Comparison of ENCODE assay signal across 8 mouse cellular contexts in genomic region chr9:81635109-81635508, GRCm38 (mm10). TPM values are rescaled to one million over a fixed set of nuclear protein-coding genes. Genes with fewer than 3 reads are reported as not detected.
A peak's percentile ranks its signal among the peaks of the same experiment; 100 is the strongest.
DNase-seq lines count a peak whose midpoint lies in the region; ATAC-seq and TF ChIP-seq lines count a peak whose summit lies in the region.

No protein-coding gene starts in this region.

- CTCF ChIA-PET in Patski (lab: Charles Lee): interaction anchor here (0.7 to 1.2 kb wide), 2 partner anchors 8 to 227 kb away, joined by 3 read pairs; no protein-coding TSS in a partner anchor

- no peaks in the 10 kb centered on the region; the same call in 1 of the 2 replicates for H3K4me1 ChIP-seq in heart, embryonic 11.5 days (ENCODE audit: control insufficient read depth, insufficient read depth, low read length)
- H3K4me1 ChIP-seq in forebrain, embryonic 16.5 days (replicated peaks; ENCODE audit: control insufficient read depth, insufficient read depth, low read length): peaks cover 17% of the 10 kb centered on the region
- peaks cover 20% of the 10 kb centered on the region; the same call in 1 of the 2 replicates for H3K4me1 ChIP-seq in midbrain, embryonic 12.5 days

- no peak overlapping the region for H3K4me3 ChIP-seq in heart, embryonic 11.5 days (ENCODE audit: low read depth, low read length)
- H3K4me3 ChIP-seq in forebrain, embryonic 16.5 days (replicated peaks; ENCODE audit: low read length): no peak overlapping the region
- H3K4me3 ChIP-seq in midbrain, embryonic 12.5 days: no peak overlapping the region

- no peak for DNase-seq in heart, postnatal 25 days (ENCODE audit: low spot score)
- DNase-seq in Patski (ENCODE audit: low read depth, low spot score): no peak
- peak; percentile 46 for DNase-seq in kidney, adult 9 months
- no peak for DNase-seq in thymus, postnatal 36 days
- no peak for DNase-seq in spleen, adult 12 weeks (ENCODE audit: low spot score)

- H3K36me3 ChIP-seq in heart, embryonic 11.5 days (ENCODE audit: control insufficient read depth, insufficient read depth, low read length): no peaks in the 10 kb centered on the region
- no peaks in the 10 kb centered on the region for H3K36me3 ChIP-seq in forebrain, embryonic 16.5 days (ENCODE audit: control insufficient read depth, insufficient read depth)
- no peaks in the 10 kb centered on the region for H3K36me3 ChIP-seq in midbrain, embryonic 12.5 days

- intact Hi-C loops in heart, postnatal 25 days (cut with DNase I): no loop called here

- peak overlapping the region; percentile 99 for H3K4me2 ChIP-seq in heart, embryonic 11.5 days
- H3K4me2 ChIP-seq in forebrain, embryonic 16.5 days (ENCODE audit: low read length): peak overlapping the region; percentile 5; the same call in 1 of the 2 replicates
- H3K4me2 ChIP-seq in midbrain, embryonic 12.5 days (replicated peaks): peak overlapping the region; percentile 9

- POLR2A ChIA-PET in Patski (lab: Charles Lee): no interaction called here

- no peak overlapping the region for H3K27ac ChIP-seq in heart, embryonic 11.5 days (ENCODE audit: low read depth, low read length)
- no peak overlapping the region for H3K27ac ChIP-seq in forebrain, embryonic 16.5 days (ENCODE audit: low read length)
- H3K27ac ChIP-seq in midbrain, embryonic 12.5 days (replicated peaks): no peak overlapping the region

- peak; percentile 56 for TF ChIP-seq CTCF in Patski (IDR thresholded peaks at IDR 0.05)

- no peaks in the 10 kb centered on the region for H3K9me3 ChIP-seq in heart, embryonic 11.5 days (replicated peaks; ENCODE audit: control insufficient read depth, low read length)
- H3K9me3 ChIP-seq in forebrain, embryonic 16.5 days (ENCODE audit: control insufficient read depth, low read length): no peaks in the 10 kb centered on the region
- H3K9me3 ChIP-seq in midbrain, embryonic 12.5 days: no peaks in the 10 kb centered on the region

- 10% methylated on average over 8 of the region's 8 CpGs for WGBS in heart, embryonic 11.5 days (ENCODE audit: insufficient replicate concordance)
- 6% methylated on average over 8 of the region's 8 CpGs for WGBS in forebrain, embryonic 16.5 days
- 11% methylated on average over 8 of the region's 8 CpGs for WGBS in midbrain, embryonic 12.5 days

- in situ Hi-C loops in Patski (cut with MboI; ENCODE audit: low pct_unique_long_range_greater_than_20kb): loop anchor here (25.0 kb wide), 1 partner anchor 1298 kb away; no protein-coding TSS in a partner anchor

- ATAC-seq in heart, embryonic 11.5 days (replicated peaks; ENCODE audit: insufficient number of reproducible peaks, low FRiP score, low TSS enrichment): no peak
- no peak for ATAC-seq in Patski
- no peak for ATAC-seq in forebrain, embryonic 16.5 days
- ATAC-seq in midbrain, embryonic 12.5 days (ENCODE audit: low FRiP score, low read depth): no peak

- peaks cover 20% of the 10 kb centered on the region for H3K27me3 ChIP-seq in heart, embryonic 11.5 days (ENCODE audit: control insufficient read depth, insufficient read depth, low read length)
- H3K27me3 ChIP-seq in Patski: peaks cover 5% of the 10 kb centered on the region
- H3K27me3 ChIP-seq in forebrain, embryonic 16.5 days (replicated peaks; ENCODE audit: control insufficient read depth, insufficient read depth, low read length): peaks cover 19% of the 10 kb centered on the region
- peaks cover 56% of the 10 kb centered on the region for H3K27me3 ChIP-seq in midbrain, embryonic 12.5 days

- H3K9ac ChIP-seq in heart, embryonic 11.5 days (ENCODE audit: low read depth, low read length): no peak overlapping the region
- no peak overlapping the region for H3K9ac ChIP-seq in forebrain, embryonic 16.5 days (replicated peaks; ENCODE audit: low read depth, low read length)
- H3K9ac ChIP-seq in midbrain, embryonic 12.5 days (replicated peaks): no peak overlapping the region

RNA-seq across cellular contexts. Expression of gene Htr1b, which starts 1.5 kb away (rescaled TPM):
- 0.69 and 0.93 TPM in 2 replicates for polyA plus RNA-seq in heart, embryonic 11.5 days (2014; fragmentation: Nextera tagmentation; extraction: Ambion mirVana)
- total RNA-seq in heart, postnatal 25 days (2021): under 1 TPM; 0.10 to 0.14 TPM
- polyA plus RNA-seq in Patski (2021): 0.87 TPM
- polyA plus RNA-seq in forebrain, embryonic 16.5 days (2015; fragmentation: Nextera tagmentation; extraction: Ambion mirVana): 1.1 and 2.4 TPM in 2 replicates
- polyA plus RNA-seq in midbrain, embryonic 12.5 days (2016; fragmentation: Nextera tagmentation; extraction: Ambion mirVana): 0.51 and 0.58 TPM in 2 replicates

Comparison
In these comparisons a context has a peak if more than half of its experiments do, and no peak if none do; other contexts are left out.
1. H3K4me2 ChIP-seq: peak in every context shown above with its lines; median percentile 99 in heart, embryonic 11.5 days; 9 in midbrain, embryonic 12.5 days; 5 in forebrain, embryonic 16.5 days.